Mouse (Mus musculus) heart, adult 11 months (tissue): ENCODE data around the gene Prl8a1.

Experiments used
- DNase-seq: peaks from one replicate; pipeline ENCODE4 v3.0.0; 2022

Gene Prl8a1

DNA sequence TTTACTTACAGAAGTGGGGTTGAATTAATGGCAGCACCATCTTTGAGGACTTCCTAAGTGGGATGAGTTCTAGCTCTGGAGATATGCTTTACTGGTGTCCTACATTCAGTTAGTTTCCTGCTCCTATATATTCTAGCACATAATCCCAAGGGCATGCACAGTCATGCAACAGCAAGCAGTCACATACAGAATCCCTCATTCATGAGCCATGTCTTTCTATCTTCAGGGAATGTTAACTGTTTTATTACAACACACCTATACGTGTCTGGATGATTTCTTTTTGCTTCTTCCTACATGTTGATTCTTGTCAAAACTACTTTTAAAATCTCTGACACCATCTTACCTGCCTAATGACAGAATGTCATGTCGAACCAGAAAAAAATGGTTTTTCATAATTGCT is at the start of gene Prl8a1:
Gene Prl8a1 (minus strand): TSS at position 101 of the 400 bp plus-strand sequence.
- DNase-seq: no peak

DNA sequence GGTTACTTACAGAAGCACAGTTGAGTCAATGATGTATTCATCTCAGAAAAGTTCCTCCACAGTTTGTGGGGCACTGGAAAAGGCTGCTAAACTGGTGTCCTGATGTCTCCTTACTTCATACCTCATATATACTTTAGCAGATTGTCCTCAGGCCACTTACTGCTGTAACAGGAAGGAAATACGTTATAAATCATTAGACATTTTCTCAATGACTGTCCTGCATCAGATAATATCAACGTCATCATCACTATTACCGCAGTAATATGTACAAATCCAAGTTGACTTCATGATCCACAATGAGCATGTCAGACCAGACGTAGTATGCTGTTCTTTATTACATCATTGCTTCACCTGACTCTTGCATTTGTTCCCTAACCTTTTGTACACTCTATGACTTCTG is 28.5 kb upstream of the Prl8a1 start, which contains the start of gene Prl7b1:
Gene Prl7b1 (minus strand): TSS at position 101 of the 400 bp plus-strand sequence.
- DNase-seq: no peak

DNA sequence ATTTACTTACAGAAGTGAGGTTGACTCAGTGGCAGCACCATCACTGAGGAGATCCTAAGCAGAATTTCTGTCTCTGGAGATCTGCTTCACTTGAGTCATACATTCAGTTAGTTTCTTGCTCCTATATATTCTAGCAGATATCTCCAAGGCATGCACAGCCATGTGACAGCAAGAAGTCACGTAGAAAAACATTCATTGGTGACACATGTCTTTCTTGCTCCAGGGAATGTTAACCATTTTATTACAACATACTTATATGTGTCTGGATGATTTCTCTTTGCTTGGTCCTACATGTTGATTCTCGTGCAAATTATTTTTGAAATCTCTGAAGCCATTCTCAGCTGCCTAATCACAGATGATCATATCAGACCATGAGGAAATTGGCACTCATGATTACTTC is 17.5 kb downstream of the Prl8a1 start, which contains the start of gene Prl8a9:
Gene Prl8a9 (minus strand): TSS at position 101 of the 400 bp plus-strand sequence.
- DNase-seq: no peak

DNA sequence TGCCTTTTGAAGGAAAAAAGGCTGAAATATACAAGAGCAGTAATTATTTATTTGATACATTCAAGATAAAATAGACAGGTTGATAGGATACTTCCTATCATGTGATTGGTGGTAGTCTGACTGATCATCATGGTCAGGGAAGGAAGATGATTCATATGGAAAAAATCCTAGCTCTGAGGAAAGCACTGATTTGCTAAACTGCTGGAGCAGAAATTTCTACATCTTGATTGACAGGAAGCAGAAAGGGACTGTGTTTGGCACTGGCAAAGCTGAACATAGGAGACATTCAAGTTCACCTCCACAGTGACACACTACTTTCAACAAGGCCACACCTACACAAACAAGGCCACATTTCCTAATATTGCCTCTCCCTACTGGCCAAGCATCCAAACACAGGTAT is 28.6 kb downstream of the Prl8a1 start:
- no peak for DNase-seq
